Mouse (Mus musculus): Measurements from ENCODE around the gene Muc1. TPM values are rescaled to one million over a fixed set of nuclear protein-coding genes. Genes with fewer than 3 reads are reported as not detected.
A peak's percentile ranks its signal among the peaks of the same experiment; 100 is the strongest.

The Muc1 gene
- polyA plus RNA-seq, 1 experiment = 38.3 TPM

GRCm38 (mm10) chr3:89227307-89228179 lies 1.3 kb upstream of the Muc1 start:
- Histone ChIP-seq H3K4me3 (ENCODE audit: control insufficient read depth, low read depth, low read length) (peak overlapping the region; percentile 89), H3K27ac (ENCODE audit: control insufficient read depth, insufficient read depth, low read depth, low read length) (peak overlapping the region; percentile 76), H3K27me3 (ENCODE audit: control insufficient read depth, insufficient read depth, low read length) (no peaks in the 10 kb centered on the region), H3K36me3 (ENCODE audit: control insufficient read depth, insufficient read depth, low read length) (no peaks in the 10 kb centered on the region; the same call in 1 of the 2 replicates), H3K4me1 (ENCODE audit: control insufficient read depth, insufficient read depth, low read length) (peaks cover 20% of the 10 kb centered on the region)
- TF ChIP-seq POLR2A (IDR thresholded peaks at IDR 0.05; ENCODE audit: control insufficient read depth, low read depth, low read length) (0 out of 2 replicates have a peak, but pooled peaks have one; percentile 52), CTCF (IDR thresholded peaks at IDR 0.05; ENCODE audit: control insufficient read depth, insufficient read depth, insufficient replicate concordance, low read depth, low read length) (no peak)

GRCm38 (mm10) chr3:89228180-89228549 lies 692 bp upstream of the Muc1 start:
- H3K4me3 ChIP-seq (ENCODE audit: control insufficient read depth, low read depth, low read length) = peak overlapping the region; percentile 89
- peak overlapping the region; percentile 76 for H3K27ac ChIP-seq (ENCODE audit: control insufficient read depth, insufficient read depth, low read depth, low read length)
- H3K36me3 ChIP-seq (ENCODE audit: control insufficient read depth, insufficient read depth, low read length) = no peaks in the 10 kb centered on the region
- TF ChIP-seq POLR2A (IDR thresholded peaks at IDR 0.05; ENCODE audit: control insufficient read depth, low read depth, low read length) (peak; percentile 56; the same call in 1 of the 2 replicates), CTCF (IDR thresholded peaks at IDR 0.05; ENCODE audit: control insufficient read depth, insufficient read depth, insufficient replicate concordance, low read depth, low read length) (peak; percentile 98)
- H3K4me1 ChIP-seq (ENCODE audit: control insufficient read depth, insufficient read depth, low read length) = peaks cover 20% of the 10 kb centered on the region
- H3K27me3 ChIP-seq (ENCODE audit: control insufficient read depth, insufficient read depth, low read length) = no peaks in the 10 kb centered on the region

- Histone ChIP-seq H3K4me1 (ENCODE audit: control insufficient read depth, insufficient read depth, low read length) (peaks cover 20% of the 10 kb centered on the region), H3K4me3 (ENCODE audit: control insufficient read depth, low read depth, low read length) (peak overlapping the region; percentile 89), H3K27ac (ENCODE audit: control insufficient read depth, insufficient read depth, low read depth, low read length) (no peak overlapping the region), H3K27me3 (ENCODE audit: control insufficient read depth, insufficient read depth, low read length) (no peaks in the 10 kb centered on the region), H3K36me3 (ENCODE audit: control insufficient read depth, insufficient read depth, low read length) (no peaks in the 10 kb centered on the region)
- TF ChIP-seq CTCF (IDR thresholded peaks at IDR 0.05; ENCODE audit: control insufficient read depth, insufficient read depth, insufficient replicate concordance, low read depth, low read length) (no peak), POLR2A (IDR thresholded peaks at IDR 0.05; ENCODE audit: control insufficient read depth, low read depth, low read length) (no peak)
Observed at GRCm38 (mm10) chr3:89229276-89229675, 419 bp downstream of the Muc1 start.

- no peak for TF ChIP-seq POLR2A (IDR thresholded peaks at IDR 0.05; ENCODE audit: control insufficient read depth, low read depth, low read length)
- no peak for TF ChIP-seq CTCF (IDR thresholded peaks at IDR 0.05; ENCODE audit: control insufficient read depth, insufficient read depth, insufficient replicate concordance, low read depth, low read length)
- H3K4me3 ChIP-seq (ENCODE audit: control insufficient read depth, low read depth, low read length) = no peak overlapping the region
- no peaks in the 10 kb centered on the region for H3K36me3 ChIP-seq (ENCODE audit: control insufficient read depth, insufficient read depth, low read length)
- peaks cover 17% of the 10 kb centered on the region for H3K4me1 ChIP-seq (ENCODE audit: control insufficient read depth, insufficient read depth, low read length)
- H3K27ac ChIP-seq (ENCODE audit: control insufficient read depth, insufficient read depth, low read depth, low read length) = no peak overlapping the region
- no peaks in the 10 kb centered on the region for H3K27me3 ChIP-seq (ENCODE audit: control insufficient read depth, insufficient read depth, low read length)
Observed at GRCm38 (mm10) chr3:89230561-89230960, 1.7 kb downstream of the Muc1 start.

GRCm38 (mm10) chr3:89231345-89231744 lies 2.5 kb downstream of the Muc1 start:
- TF ChIP-seq CTCF (IDR thresholded peaks at IDR 0.05; ENCODE audit: control insufficient read depth, insufficient read depth, insufficient replicate concordance, low read depth, low read length) (no peak), POLR2A (IDR thresholded peaks at IDR 0.05; ENCODE audit: control insufficient read depth, low read depth, low read length) (no peak)
- Histone ChIP-seq H3K4me1 (ENCODE audit: control insufficient read depth, insufficient read depth, low read length) (peaks cover 15% of the 10 kb centered on the region), H3K27ac (ENCODE audit: control insufficient read depth, insufficient read depth, low read depth, low read length) (no peak overlapping the region), H3K36me3 (ENCODE audit: control insufficient read depth, insufficient read depth, low read length) (no peaks in the 10 kb centered on the region), H3K4me3 (ENCODE audit: control insufficient read depth, low read depth, low read length) (no peak overlapping the region), H3K27me3 (ENCODE audit: control insufficient read depth, insufficient read depth, low read length) (no peaks in the 10 kb centered on the region)

GRCm38 (mm10) chr3:89231772-89232275 lies 3.0 kb downstream of the Muc1 start:
- Histone ChIP-seq H3K27me3 (ENCODE audit: control insufficient read depth, insufficient read depth, low read length) (no peaks in the 10 kb centered on the region), H3K4me1 (ENCODE audit: control insufficient read depth, insufficient read depth, low read length) (peaks cover 12% of the 10 kb centered on the region), H3K27ac (ENCODE audit: control insufficient read depth, insufficient read depth, low read depth, low read length) (no peak overlapping the region), H3K4me3 (ENCODE audit: control insufficient read depth, low read depth, low read length) (no peak overlapping the region), H3K36me3 (ENCODE audit: control insufficient read depth, insufficient read depth, low read length) (no peaks in the 10 kb centered on the region)
- TF ChIP-seq CTCF (IDR thresholded peaks at IDR 0.05; ENCODE audit: control insufficient read depth, insufficient read depth, insufficient replicate concordance, low read depth, low read length) (no peak), POLR2A (IDR thresholded peaks at IDR 0.05; ENCODE audit: control insufficient read depth, low read depth, low read length) (no peak)

GRCm38 (mm10) chr3:89232614-89233013 lies 3.8 kb downstream of the Muc1 start:
- no peak overlapping the region for H3K4me3 ChIP-seq (ENCODE audit: control insufficient read depth, low read depth, low read length)
- H3K27ac ChIP-seq (ENCODE audit: control insufficient read depth, insufficient read depth, low read depth, low read length) = no peak overlapping the region
- H3K4me1 ChIP-seq (ENCODE audit: control insufficient read depth, insufficient read depth, low read length) = peaks cover 6% of the 10 kb centered on the region
- no peaks in the 10 kb centered on the region for H3K27me3 ChIP-seq (ENCODE audit: control insufficient read depth, insufficient read depth, low read length)
- H3K36me3 ChIP-seq (ENCODE audit: control insufficient read depth, insufficient read depth, low read length) = no peaks in the 10 kb centered on the region
- no peak for TF ChIP-seq CTCF (IDR thresholded peaks at IDR 0.05; ENCODE audit: control insufficient read depth, insufficient read depth, insufficient replicate concordance, low read depth, low read length)
- TF ChIP-seq POLR2A (IDR thresholded peaks at IDR 0.05; ENCODE audit: control insufficient read depth, low read depth, low read length) = no peak

Data from testis, adult 2 months (tissue).